Mouse (Mus musculus) liver, adult 2 months (tissue): ENCODE results near the gene Lrrfip1.

ENCODE experiments used
- CTCF ChIP-seq: fragments of 200-500 bp; IDR thresholded peaks from 2 replicates; pipeline ENCODE4 v1.5.1; 2011; ENCODE audit warnings: low read depth, low read length, control low read depth
- POLR2A ChIP-seq: fragments of 200-500 bp; IDR thresholded peaks from 2 replicates; pipeline ENCODE4 v1.6.1; 2011; ENCODE audit warnings: low read length, control low read depth; ENCODE audit not compliant: insufficient read depth; ENCODE audit errors: extremely low read depth

DNA sequence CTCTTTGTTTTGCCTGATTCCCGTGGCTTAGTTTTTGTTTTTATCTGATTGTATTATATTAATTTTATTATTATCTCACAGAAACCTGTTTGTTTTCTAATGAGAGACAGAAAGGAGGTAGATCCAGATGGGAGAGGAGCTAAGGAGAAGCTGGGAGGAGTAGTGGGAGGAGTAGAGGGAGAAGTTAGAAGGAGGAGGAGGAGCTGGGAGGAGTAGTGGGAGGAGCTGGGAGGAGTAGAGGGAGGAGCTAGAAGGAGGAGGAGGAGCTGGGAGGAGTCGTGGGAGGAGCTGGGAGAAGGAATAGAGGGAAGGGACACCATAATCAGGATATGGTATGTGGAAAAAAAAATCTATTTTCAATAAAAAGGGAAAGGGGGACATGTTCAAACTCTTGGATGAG is 36.7 kb downstream of the Lrrfip1 start:
- no peak for TF ChIP-seq POLR2A
- TF ChIP-seq CTCF = no peak
